Mouse (Mus musculus): ENCODE measurements at regions not wholly inside any gene's neighbourhood (a gene's known extent, or its start where the extent isn't known, plus 50 kb on each side); places are given as distances from the start of the nearest gene placed in this dataset.

- no peak for TF ChIP-seq CTCF (IDR thresholded peaks at IDR 0.05; ENCODE audit: extremely low read depth, insufficient read depth, low read length)
- TF ChIP-seq POLR2A (IDR thresholded peaks at IDR 0.05; ENCODE audit: extremely low read depth, insufficient read depth, low read length), result no peak
Observed at GRCm38 (mm10) chr9:31543691-31544052, 79.4 kb upstream of the Tmem45b start.
